Mouse (Mus musculus): Measurements from ENCODE around the gene Pold3. TPM values are rescaled to one million over a fixed set of nuclear protein-coding genes. Genes with fewer than 3 reads are reported as not detected.

Pold3 gene
- 5.2 and 11.5 TPM in 2 replicates for polyA plus RNA-seq (2012; rRNA removed; ENCODE audit: low replicate concordance)

DNA sequence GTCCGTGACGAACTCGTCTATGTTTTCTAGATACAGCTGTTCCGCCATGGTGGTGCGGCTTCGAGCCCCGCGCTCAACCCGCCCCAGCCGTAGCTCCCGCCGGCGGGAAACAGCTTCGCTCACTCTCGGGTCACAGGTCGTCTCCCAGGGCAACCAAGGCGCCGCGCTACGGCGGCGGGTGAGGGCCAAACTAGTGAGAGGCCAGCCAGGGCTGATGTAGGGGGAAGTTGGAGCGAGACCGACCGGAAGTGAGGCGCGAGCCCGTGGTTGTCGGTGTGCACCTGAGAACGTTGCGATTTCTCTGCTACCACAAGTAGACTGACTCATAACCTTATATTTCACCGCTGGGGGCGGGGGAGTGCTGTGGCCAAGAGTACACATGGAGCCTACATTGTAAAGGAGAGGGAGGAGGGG, at the start of gene Pold3:
Gene Pold3 (minus strand): TSS at position 190 of the 414 bp plus-strand sequence.

DNA sequence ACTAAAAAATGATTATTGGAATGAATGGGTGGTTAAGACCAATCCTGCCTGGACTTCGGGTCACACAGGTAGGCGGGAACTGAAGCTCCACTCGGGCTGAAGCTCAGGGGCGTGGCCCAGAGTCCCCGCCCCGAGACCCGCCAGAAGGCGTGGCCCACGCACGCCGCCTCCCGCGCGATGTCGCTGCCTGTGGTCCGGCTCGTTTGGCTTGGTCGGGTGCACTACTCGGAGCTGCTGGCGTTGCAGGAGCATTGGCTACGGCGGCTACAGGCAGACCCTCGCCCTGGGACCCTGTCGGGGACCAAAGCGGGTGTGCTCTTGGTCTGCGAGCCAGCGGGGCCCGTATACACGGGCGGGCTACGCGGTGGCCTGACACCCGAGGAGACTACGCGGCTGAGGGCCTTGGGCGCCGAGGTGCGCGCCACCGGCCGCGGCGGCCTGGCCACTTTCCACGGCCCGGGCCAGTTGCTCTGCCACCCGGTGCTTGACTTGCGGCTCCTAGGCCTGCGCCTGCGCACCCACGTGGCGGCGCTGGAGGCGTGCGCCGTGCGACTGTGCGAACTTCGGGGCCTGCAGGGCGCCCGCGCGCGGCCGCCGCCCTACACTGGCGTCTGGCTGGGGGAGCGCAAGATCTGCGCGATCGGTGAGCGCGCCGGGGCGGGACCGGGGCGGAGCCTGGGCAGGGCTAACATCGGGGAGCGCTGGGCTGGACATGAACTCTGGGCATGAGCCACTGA, 37.9 kb upstream of the Pold3 start, which contains the start of gene Lipt2:
Gene Lipt2 (plus strand): TSS at position 173 of the 737 bp plus-strand sequence.

Other genes with a start within 250 kb of the Pold3 start
- 4.0 and 8.5 TPM in 2 replicates for gene Rnf169, start 141.1 kb downstream of the Pold3 start, polyA plus RNA-seq (2012; rRNA removed; ENCODE audit: low replicate concordance)
- 0.07 and 46.7 TPM in 2 replicates for gene Chrdl2, start 115.4 kb downstream of the Pold3 start, polyA plus RNA-seq (2012; rRNA removed; ENCODE audit: low replicate concordance)
- 7.0 and 11.8 TPM in 2 replicates for gene Lipt2, start 37.7 kb upstream of the Pold3 start, polyA plus RNA-seq (2012; rRNA removed; ENCODE audit: low replicate concordance)
- 11.4 and 18.2 TPM in 2 replicates for gene Kcne3, start 54.9 kb upstream of the Pold3 start, polyA plus RNA-seq (2012; rRNA removed; ENCODE audit: low replicate concordance)
- gene Pgm2l1, start 105.8 kb upstream of the Pold3 start, polyA plus RNA-seq (2012; rRNA removed; ENCODE audit: low replicate concordance) = 2.1 and 3.4 TPM in 2 replicates
- gene P4ha3, start 164.0 kb upstream of the Pold3 start, polyA plus RNA-seq (2012; rRNA removed; ENCODE audit: low replicate concordance) = 0.85 and 5.2 TPM in 2 replicates

All from subcutaneous adipose tissue, adult 2 months (tissue).